Mouse (Mus musculus) cerebellum, adult 9-10 months (tissue): Measurements from ENCODE around the gene Gm17467.
"Not testable (repeated sequence)": the region's sequence is repeated elsewhere in the genome, so short reads cannot be mapped to it uniquely, and the experiment has no call there.

Experiments
- DNase-seq: peaks from one replicate; pipeline ENCODE4 v3.0.0; 2022

The Gm17467 gene

GRCm38 (mm10) chrX:123704691-123705090, at the start of gene Gm17467:
Gene Gm17467 (minus strand): TSS chrX:123704791.
- DNase-seq, result not testable (repeated sequence)
